Mouse (Mus musculus) C2C12 (cell line): Measurements from ENCODE around the gene Nfib.

Experiments
- CTCF ChIP-seq: IDR thresholded peaks from one replicate; pipeline ENCODE4 v1.5.1; 2011; ENCODE audit not compliant: control insufficient read depth, insufficient read depth, insufficient read length
- MAX ChIP-seq: IDR thresholded peaks from one replicate; pipeline ENCODE4 v1.6.1; 2011; ENCODE audit warnings: mild to moderate bottlenecking, control low read depth

- no peak for TF ChIP-seq CTCF
- TF ChIP-seq MAX: no peak
These were observed 174.6 kb downstream of the Nfib start for GRCm38 (mm10) chr4:82530875-82531353.
